Mouse (Mus musculus): Measurements from ENCODE around the gene 4921509C19Rik.

DNA sequence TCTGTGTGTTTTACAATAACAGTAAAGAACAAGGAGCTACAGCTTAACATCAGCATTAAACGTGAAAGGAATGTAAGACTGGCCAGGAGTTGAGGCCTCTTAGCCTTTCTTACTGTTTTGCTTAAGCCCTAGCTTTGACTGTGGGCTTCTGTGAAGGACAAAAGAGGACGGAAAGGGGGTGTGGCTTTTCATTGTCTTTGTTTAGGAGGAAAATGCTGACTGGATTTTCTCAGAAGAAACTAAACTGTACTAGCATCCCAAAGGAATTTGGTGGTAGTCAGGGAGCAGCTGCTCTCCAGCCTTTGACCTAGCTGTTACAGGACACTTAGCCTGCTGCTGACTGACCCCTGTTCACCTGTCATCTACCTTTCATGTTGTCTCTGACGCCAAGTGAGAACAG lies 22.4 kb upstream of the 4921509C19Rik start:
- TF ChIP-seq CTCF (IDR thresholded peaks at IDR 0.05; ENCODE audit: extremely low read depth, insufficient read depth, insufficient read length, insufficient replicate concordance) (no peak), POLR2A (IDR thresholded peaks at IDR 0.05; ENCODE audit: low read depth, low read length) (no peak)
